Mouse (Mus musculus) urinary bladder, postnatal 36 days (tissue): ENCODE measurements around the gene Cntnap1.
A peak's percentile ranks its signal among the peaks of the same experiment; 100 is the strongest.
"Not testable (repeated sequence)": the region's sequence is repeated elsewhere in the genome, so short reads cannot be mapped to it uniquely, and the experiment has no call there.

Experiments
- DNase-seq, 2 experiments: peaks; one replicate each; pipeline ENCODE4 v3.0.0; 2022; ENCODE audit warnings: low spot score in 2 of 2, mixed read lengths in 1 of 2

Cntnap1 gene

GRCm38 (mm10) chr11:101149178-101150105 lies 20.9 kb upstream of the Cntnap1 start:
- DNase-seq, result peak in 1 of 2 experiments; percentile 11

GRCm38 (mm10) chr11:101151063-101151462 lies 19.3 kb upstream of the Cntnap1 start:
- DNase-seq, result no peak

- no peak for DNase-seq
Measured at GRCm38 (mm10) chr11:101152825-101153224, 17.5 kb upstream of the Cntnap1 start.

- no peak for DNase-seq
Measured at GRCm38 (mm10) chr11:101154648-101155047, 15.7 kb upstream of the Cntnap1 start.

- DNase-seq, result no peak
Measured at GRCm38 (mm10) chr11:101155151-101155550, 15.2 kb upstream of the Cntnap1 start.

GRCm38 (mm10) chr11:101155728-101156371 lies 14.5 kb upstream of the Cntnap1 start, which contains the start of gene Tubg2:
TSS of gene Tubg2 (plus strand) at chr11:101155907.
- no peak for DNase-seq

- not testable (repeated sequence) for DNase-seq
Measured at GRCm38 (mm10) chr11:101160151-101160550, 10.2 kb upstream of the Cntnap1 start.

- DNase-seq, result not testable (repeated sequence)
Measured at GRCm38 (mm10) chr11:101160981-101161505, 9.3 kb upstream of the Cntnap1 start.

- DNase-seq, result no peak
Measured at GRCm38 (mm10) chr11:101161551-101161950, 8.8 kb upstream of the Cntnap1 start.

- no peak for DNase-seq
Measured at GRCm38 (mm10) chr11:101162301-101162700, 8.0 kb upstream of the Cntnap1 start.

- peak in 1 of 2 experiments; percentile 77 for DNase-seq
Measured at GRCm38 (mm10) chr11:101162772-101163171, 7.6 kb upstream of the Cntnap1 start.

GRCm38 (mm10) chr11:101163476-101164350 lies 6.6 kb upstream of the Cntnap1 start:
- no peak for DNase-seq

GRCm38 (mm10) chr11:101164351-101164665 lies 6.0 kb upstream of the Cntnap1 start:
- no peak for DNase-seq

GRCm38 (mm10) chr11:101164677-101165580 lies 5.4 kb upstream of the Cntnap1 start:
- DNase-seq, result no peak

GRCm38 (mm10) chr11:101166357-101166756 lies 4.0 kb upstream of the Cntnap1 start:
- no peak for DNase-seq

- DNase-seq, result no peak
Measured at GRCm38 (mm10) chr11:101167211-101167962, 2.9 kb upstream of the Cntnap1 start.

GRCm38 (mm10) chr11:101167963-101168300 lies 2.4 kb upstream of the Cntnap1 start:
- DNase-seq, result no peak

GRCm38 (mm10) chr11:101168301-101168980 lies 1.9 kb upstream of the Cntnap1 start:
- DNase-seq, result no peak
